Mouse (Mus musculus) MEL (cell line): ENCODE results near the gene Scpep1. TPM values are rescaled to one million over a fixed set of nuclear protein-coding genes. Genes with fewer than 3 reads are reported as not detected.

Experiments used
- DNase-seq: peaks from one replicate; pipeline ENCODE4 v3.0.0; 2011; ENCODE audit warnings: low read depth, low spot score
- H3K27ac ChIP-seq: 2 replicates; pipeline ENCODE4 v1.5.1; 2012; ENCODE audit warnings: low read depth, mild to moderate bottlenecking, control low read depth, low read length, moderate library complexity; ENCODE audit not compliant: control insufficient read depth
- H3K27me3 ChIP-seq, 2 experiments: fragments of 150-350 bp in 1 of 2; sonication (generic) in 1 of 2; 2 replicates each; pipeline ENCODE4 v1.6.1; 2012; ENCODE audit warnings: low read length in 2 of 2, mild to moderate bottlenecking in 2 of 2, improper control_type of control experiment in 1 of 2, moderate library complexity in 1 of 2; ENCODE audit not compliant: insufficient read depth in 2 of 2, control insufficient read depth in 1 of 2
- H3K36me3 ChIP-seq, 2 experiments: 2 replicates each; pipeline ENCODE4 v1.6.1; 2012 to 2014; ENCODE audit warnings: low read length in 2 of 2, improper control_type of control experiment in 1 of 2, inconsistent platforms in 1 of 2, mild to moderate bottlenecking in 1 of 2; ENCODE audit not compliant: insufficient read depth in 2 of 2, control insufficient read depth in 1 of 2
- H3K4me1 ChIP-seq, 2 experiments: fragments of 150-350 bp in 1 of 2; sonication (generic) in 1 of 2; 2 replicates each; pipeline ENCODE4 v1.6.1; 2012; ENCODE audit warnings: low read length in 2 of 2, improper control_type of control experiment in 1 of 2, mild to moderate bottlenecking in 1 of 2; ENCODE audit not compliant: insufficient read depth in 2 of 2, control insufficient read depth in 1 of 2
- H3K4me3 ChIP-seq, 2 experiments: fragments of 150-350 bp in 1 of 2; sonication (generic) in 1 of 2; 2 replicates each; pipeline ENCODE4 v1.5.1; 2012; ENCODE audit warnings: low read depth in 2 of 2, low read length in 2 of 2, mild to moderate bottlenecking in 2 of 2, moderate library complexity in 2 of 2, control low read depth in 1 of 2, improper control_type of control experiment in 1 of 2; ENCODE audit not compliant: control insufficient read depth in 1 of 2, insufficient read depth in 1 of 2
- H3K79me2 ChIP-seq: 2 replicates; pipeline ENCODE4 v1.6.1; 2012; ENCODE audit warnings: mild to moderate bottlenecking, low read length, moderate library complexity; ENCODE audit not compliant: control insufficient read depth, poor library complexity, insufficient read depth
- H3K9ac ChIP-seq: 2 replicates; pipeline ENCODE4 v1.6.1; 2012; ENCODE audit warnings: low read depth, mild to moderate bottlenecking, control low read depth, low read length, moderate library complexity; ENCODE audit not compliant: control insufficient read depth, poor library complexity, severe bottlenecking
- H3K9me3 ChIP-seq: fragments of 150-350 bp; sonication (generic); replicated peaks from 2 replicates; pipeline ENCODE4 v1.6.1; 2012; ENCODE audit warnings: mild to moderate bottlenecking, low read length, improper control_type of control experiment, moderate library complexity; ENCODE audit not compliant: insufficient read depth
- BHLHE40 ChIP-seq: IDR thresholded peaks from 2 replicates; pipeline ENCODE4 v1.6.1; 2012; ENCODE audit warnings: low read depth, mild to moderate bottlenecking, inconsistent platforms, low read length, improper control_type of control experiment, borderline replicate concordance
- CTCF ChIP-seq, 3 experiments: IDR thresholded peaks in 2 of 3; conservative IDR thresholded peaks in 1 of 3; 2 replicates each; pipeline ENCODE4 v1.5.1; 2011 to 2012; ENCODE audit warnings: low read length in 3 of 3, low read depth in 2 of 3, mild to moderate bottlenecking in 2 of 3, improper control_type of control experiment in 1 of 3, inconsistent platforms in 1 of 3, mixed read lengths in 1 of 3, moderate library complexity in 1 of 3; ENCODE audit not compliant: control insufficient read depth in 1 of 3, insufficient read depth in 1 of 3, poor library complexity in 1 of 3, severe bottlenecking in 1 of 3
- EP300 ChIP-seq, 2 experiments: IDR thresholded peaks; 2 replicates each; pipeline ENCODE4 v1.6.1; 2011; ENCODE audit warnings: improper control_type of control experiment in 2 of 2, low read length in 2 of 2, low read depth in 1 of 2, mild to moderate bottlenecking in 1 of 2
- GABPA ChIP-seq: IDR thresholded peaks from 2 replicates; pipeline ENCODE4 v1.6.1; 2012; ENCODE audit warnings: low read depth, mild to moderate bottlenecking, inconsistent platforms, low read length, improper control_type of control experiment, moderate library complexity
- KAT2A ChIP-seq: conservative IDR thresholded peaks from 2 replicates; pipeline ENCODE4 v1.6.1; 2012; ENCODE audit warnings: low read depth, low read length, improper control_type of control experiment, inconsistent platforms
- MAFK ChIP-seq: IDR thresholded peaks from 2 replicates; pipeline ENCODE4 v1.6.1; 2011; ENCODE audit warnings: low read depth, mild to moderate bottlenecking, low read length, improper control_type of control experiment, borderline replicate concordance
- MAX ChIP-seq: IDR thresholded peaks from 2 replicates; pipeline ENCODE4 v1.6.1; 2011; ENCODE audit warnings: low read length, improper control_type of control experiment
- MAZ ChIP-seq: IDR thresholded peaks from 2 replicates; pipeline ENCODE4 v1.6.1; 2012; ENCODE audit warnings: low read depth, mild to moderate bottlenecking, inconsistent platforms, low read length, improper control_type of control experiment
- MXI1 ChIP-seq: IDR thresholded peaks from 2 replicates; pipeline ENCODE4 v1.6.1; 2011; ENCODE audit warnings: mild to moderate bottlenecking, low read depth, low read length, improper control_type of control experiment
- MYB ChIP-seq: IDR thresholded peaks from 2 replicates; pipeline ENCODE4 v1.6.1; 2011; ENCODE audit warnings: mild to moderate bottlenecking, low read depth, low read length, improper control_type of control experiment
- MYC ChIP-seq: IDR thresholded peaks from 2 replicates; pipeline ENCODE4 v1.6.1; 2011; ENCODE audit warnings: low read depth, mild to moderate bottlenecking, low read length, improper control_type of control experiment, moderate library complexity
- NELFE ChIP-seq: IDR thresholded peaks from 2 replicates; pipeline ENCODE4 v1.6.1; 2011; ENCODE audit warnings: low read depth, low read length, improper control_type of control experiment
- RAD21 ChIP-seq: IDR thresholded peaks from 2 replicates; pipeline ENCODE4 v1.6.1; 2011; ENCODE audit warnings: mild to moderate bottlenecking, low read depth, low read length, improper control_type of control experiment
- RCOR1 ChIP-seq: IDR thresholded peaks from 2 replicates; pipeline ENCODE4 v1.6.1; 2012; ENCODE audit warnings: low read depth, mild to moderate bottlenecking, inconsistent platforms, low read length, improper control_type of control experiment
- SIN3A ChIP-seq: IDR thresholded peaks from 2 replicates; pipeline ENCODE4 v1.6.1; 2012; ENCODE audit warnings: low read length, improper control_type of control experiment, inconsistent platforms
- TAL1 ChIP-seq: IDR thresholded peaks from 2 replicates; pipeline ENCODE4 v1.6.1; 2012; ENCODE audit warnings: mild to moderate bottlenecking, inconsistent platforms, low read length, moderate library complexity, mixed read lengths
- TBP ChIP-seq: IDR thresholded peaks from 2 replicates; pipeline ENCODE4 v1.8.0; 2011; ENCODE audit warnings: low read depth, low read length, improper control_type of control experiment
- TCF12 ChIP-seq: IDR thresholded peaks from 2 replicates; pipeline ENCODE4 v1.6.1; 2014; ENCODE audit warnings: low read depth, mild to moderate bottlenecking, inconsistent platforms, low read length, improper control_type of control experiment, moderate library complexity
- ZKSCAN1 ChIP-seq: IDR thresholded peaks from 2 replicates; pipeline ENCODE4 v1.6.1; 2012; ENCODE audit warnings: low read depth, mild to moderate bottlenecking, inconsistent platforms, low read length, improper control_type of control experiment, moderate library complexity
- ZNF384 ChIP-seq: IDR thresholded peaks from 2 replicates; pipeline ENCODE4 v1.6.1; 2012; ENCODE audit warnings: low read depth, mild to moderate bottlenecking, inconsistent platforms, low read length, improper control_type of control experiment
- polyA plus RNA-seq, 2 experiments: library from polyadenylated mRNA; stranded (reverse) in 1 of 2; unstranded in 1 of 2; fragments of >175 nt in 1 of 2; fragments of >200 nt in 1 of 2; gene quantifications; 2 replicates each; pipeline versions ENCODE4 v1.2.1 to v1.2.4; 2012; ENCODE audit warnings: low replicate concordance in 2 of 2, low read depth in 1 of 2; ENCODE audit not compliant: insufficient read length in 2 of 2, insufficient read depth in 1 of 2, missing spikeins in 1 of 2
- total RNA-seq: library from RNA; depleted of rRNA; stranded (reverse); fragments of 300-350 nt; gene quantifications from 2 replicates; pipeline ENCODE4 v1.2.3, GENCODE M21; 2012

Scpep1 gene
- total and polyA plus RNA-seq, 3 experiments, result 7.9 to 15.6 TPM; not detected in 1

DNA sequence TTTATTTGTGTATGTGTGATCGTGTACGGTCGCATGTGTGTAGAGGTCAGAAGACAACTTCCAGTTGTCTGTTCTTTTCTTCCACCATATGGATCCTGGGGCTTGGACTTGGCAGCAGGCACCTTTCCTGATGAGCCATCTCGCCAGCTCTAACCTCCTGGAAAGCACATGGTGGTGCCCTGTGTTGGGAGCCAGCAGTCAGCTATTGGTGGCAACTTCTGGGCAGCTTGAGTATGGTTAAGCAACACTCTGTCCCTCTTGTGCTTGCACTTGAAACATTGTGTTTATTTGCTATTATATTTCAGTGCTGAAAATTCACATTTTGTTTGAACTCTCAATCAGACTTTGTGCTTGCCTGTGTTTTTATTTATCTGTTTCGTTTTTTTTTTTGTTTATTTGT, 33.7 kb upstream of the Scpep1 start:
- no peak for DNase-seq
- Histone ChIP-seq H3K36me3 (peaks cover 2 to 3% of the 10 kb centered on the region in 2 experiments; a peak in 3 of 4 replicates), H3K27ac (no peak overlapping the region), H3K4me3 (no peak overlapping the region)
- TF ChIP-seq SIN3A (no peak), CTCF (IDR thresholded peaks at IDR 0.05 in 2 of 3, conservative IDR thresholded peaks at IDR 0.05 in 1 of 3; ENCODE audit: control insufficient read depth in 1 of 3, insufficient read depth in 1 of 3, low read depth in 2 of 3, low read length in 3 of 3, poor library complexity in 1 of 3, severe bottlenecking in 1 of 3) (0 out of 6 replicates have a peak, but pooled peaks of 1 of the 3 experiments have one; percentile 1)
- TF ChIP-seq, all 39 proteins: peak for 1
- Histone ChIP-seq H3K9ac (no peak overlapping the region), H3K4me1 (peaks cover 0 to 3% of the 10 kb centered on the region in 2 experiments; a peak in 2 of 4 replicates), H3K27me3 (no peaks in the 10 kb centered on the region), H3K9me3 (no peaks in the 10 kb centered on the region), H3K79me2 (no peaks in the 10 kb centered on the region)

DNA sequence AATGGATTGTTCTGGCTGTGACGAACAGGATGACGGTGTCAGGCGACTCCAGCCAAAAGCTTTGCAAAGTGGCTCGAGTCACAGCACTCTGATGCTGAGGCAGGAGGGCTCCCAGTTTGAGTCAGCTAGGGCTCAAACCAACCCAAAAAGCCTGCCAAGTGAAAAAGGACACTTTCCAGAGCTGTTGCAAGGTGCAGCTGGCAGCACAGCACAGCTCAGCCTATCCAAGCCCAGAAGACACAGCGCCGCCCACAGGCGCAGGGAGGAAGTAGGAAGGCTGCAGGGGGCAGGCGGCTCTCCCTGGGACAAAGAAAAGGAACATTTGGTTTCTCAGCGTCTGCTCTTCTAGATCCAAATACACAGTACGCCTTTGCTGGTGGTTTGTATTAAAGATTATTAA, 31.4 kb upstream of the Scpep1 start:
- Histone ChIP-seq H3K4me3 (no peak overlapping the region), H3K36me3 (peaks cover 0 to 5% of the 10 kb centered on the region in 2 experiments; a peak in 2 of 4 replicates), H3K27ac (no peak overlapping the region), H3K9me3 (no peaks in the 10 kb centered on the region)
- DNase-seq, result peak; percentile 40
- TF ChIP-seq RAD21, result no peak
- peak; percentile 53 to 59 (median 57) for TF ChIP-seq CTCF (IDR thresholded peaks at IDR 0.05 in 2 of 3, conservative IDR thresholded peaks at IDR 0.05 in 1 of 3; ENCODE audit: control insufficient read depth in 1 of 3, insufficient read depth in 1 of 3, low read depth in 2 of 3, low read length in 3 of 3, poor library complexity in 1 of 3, severe bottlenecking in 1 of 3)
- TF ChIP-seq, all 39 proteins: peak for 1
- H3K4me1 ChIP-seq, result no peaks in the 10 kb centered on the region
- H3K9ac ChIP-seq, result no peak overlapping the region
- no peaks in the 10 kb centered on the region for H3K79me2 ChIP-seq
- H3K27me3 ChIP-seq, result no peaks in the 10 kb centered on the region

DNA sequence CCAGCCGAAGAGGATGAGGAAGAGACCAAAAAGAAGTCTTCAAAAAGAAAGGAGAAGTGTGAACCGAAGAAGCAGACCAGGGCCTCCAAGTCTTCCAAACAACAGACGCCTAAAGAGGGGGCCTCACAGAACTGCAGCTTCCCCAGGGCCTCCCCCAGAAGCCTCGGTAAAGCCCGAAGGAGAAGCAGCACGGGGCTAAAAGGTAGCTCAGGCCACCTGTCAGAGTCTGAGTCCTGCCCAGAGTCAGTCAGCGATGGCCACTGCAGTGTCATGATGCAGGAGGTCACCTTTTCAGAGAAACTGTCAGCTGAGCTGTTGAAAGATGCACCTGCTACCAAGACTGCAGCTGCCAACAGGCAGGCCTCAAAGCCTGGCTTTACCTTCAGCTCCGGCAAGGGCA, 26.1 kb upstream of the Scpep1 start:
- no peak overlapping the region for H3K4me3 ChIP-seq

More for the DNA sequence above, 26.1 kb upstream of the Scpep1 start:
- no peaks in the 10 kb centered on the region for H3K9me3 ChIP-seq
- no peak overlapping the region for H3K9ac ChIP-seq
- no peak for DNase-seq
- TF ChIP-seq MYC (no peak), MYB (no peak), ZKSCAN1 (no peak), EP300 (IDR thresholded peaks at IDR 0.05; ENCODE audit: low read depth in 1 of 2, low read length in 2 of 2) (no peak), ZNF384 (no peak), MXI1 (no peak), BHLHE40 (no peak), TCF12 (no peak), TAL1 (no peak), SIN3A (no peak), KAT2A (no peak), TBP (no peak), MAFK (no peak), RCOR1 (no peak), GABPA (no peak), MAX (no peak), NELFE (no peak), MAZ (no peak)
- peaks cover 0 to 2% of the 10 kb centered on the region in 2 experiments; a peak in 3 of 4 replicates for H3K36me3 ChIP-seq
- peaks cover 8% of the 10 kb centered on the region for H3K79me2 ChIP-seq
- no peaks in the 10 kb centered on the region for H3K27me3 ChIP-seq
- H3K27ac ChIP-seq, result no peak overlapping the region
- H3K4me1 ChIP-seq, result peaks cover 0 to 2% of the 10 kb centered on the region in 2 experiments; a peak in 1 of 4 replicates
